Mouse (Mus musculus): ENCODE data around the gene Fopnl.

GRCm38 (mm10) chr16:14258856-14259255 is 58.3 kb downstream of the Fopnl start:
- TF ChIP-seq CTCF (conservative IDR thresholded peaks at IDR 0.05; ENCODE audit: low read length) = no peak
- TF ChIP-seq NANOG (IDR thresholded peaks at IDR 0.05; ENCODE audit: borderline replicate concordance, low read length) = no peak
